8 mouse cellular contexts compared by ENCODE assay signal in the genomic region with DNA sequence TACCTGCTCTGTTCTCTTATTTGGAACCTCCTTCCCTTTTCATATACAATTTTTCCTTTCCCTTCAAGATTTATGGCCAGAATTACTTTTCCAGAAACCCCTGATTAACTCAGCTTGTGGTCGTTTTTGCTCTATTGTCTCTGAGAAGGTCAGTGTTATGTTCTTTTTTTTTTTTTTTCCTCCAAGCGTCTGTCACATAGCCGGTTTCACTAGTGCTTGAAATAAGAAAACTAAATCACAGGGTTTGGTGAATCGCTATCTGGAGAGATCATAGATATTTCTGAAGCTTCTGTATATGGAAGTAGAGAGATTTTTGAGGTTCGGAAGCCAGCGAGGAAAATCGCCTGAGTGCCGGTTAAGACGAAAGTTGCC. TPM values are rescaled to one million over a fixed set of nuclear protein-coding genes. Genes with fewer than 3 reads are reported as not detected.
DNase-seq lines count a peak whose midpoint lies in the region; ATAC-seq and TF ChIP-seq lines count a peak whose summit lies in the region.

No protein-coding gene starts in this region.

- H3K9ac ChIP-seq in lung, embryonic 14.5 days, result peak overlapping the region; percentile 89
- H3K9ac ChIP-seq in intestine, postnatal 0 days (ENCODE audit: low read depth, low read length), result peak overlapping the region; percentile 91
- peak overlapping the region; percentile 70; the same call in 1 of the 2 replicates for H3K9ac ChIP-seq in neural tube, embryonic 14.5 days (replicated peaks; ENCODE audit: low read depth, low read length)

- H3K4me2 ChIP-seq in lung, embryonic 14.5 days, result peak overlapping the region; percentile 55
- H3K4me2 ChIP-seq in intestine, postnatal 0 days (replicated peaks; ENCODE audit: low read depth), result peak overlapping the region; percentile 79
- peak overlapping the region; percentile 64 for H3K4me2 ChIP-seq in neural tube, embryonic 14.5 days (ENCODE audit: low read depth, low read length)

- H3K36me3 ChIP-seq in lung, embryonic 14.5 days (ENCODE audit: insufficient read depth), result peaks cover 29% of the 10 kb centered on the region
- H3K36me3 ChIP-seq in intestine, postnatal 0 days (ENCODE audit: control insufficient read depth, insufficient read depth), result peaks cover 9% of the 10 kb centered on the region
- peaks cover 14% of the 10 kb centered on the region for H3K36me3 ChIP-seq in neural tube, embryonic 14.5 days (ENCODE audit: control insufficient read depth, insufficient read depth, low read length)

- peak; percentile 5; the same call in 1 of the 2 replicates for ATAC-seq in lung, embryonic 14.5 days (ENCODE audit: insufficient read depth)
- 0 out of 2 replicates have a peak, but pooled peaks have one; percentile 1 for ATAC-seq in intestine, postnatal 0 days
- no peak for ATAC-seq in neural tube, embryonic 14.5 days (ENCODE audit: low read depth)

- under 1% methylated on average over 9 of the region's 9 CpGs for WGBS in lung, embryonic 14.5 days
- under 1% methylated on average over 9 of the region's 9 CpGs for WGBS in intestine, postnatal 0 days
- WGBS in neural tube, embryonic 14.5 days, result under 1% methylated on average over 9 of the region's 9 CpGs

- H3K27ac ChIP-seq in lung, embryonic 14.5 days (ENCODE audit: low read depth), result 0 out of 2 replicates have a peak overlapping the region, but pooled peaks have one; percentile 52
- H3K27ac ChIP-seq in embryonic fibroblast, embryonic 13.5 days (ENCODE audit: insufficient read depth, low read length), result peak overlapping the region; percentile 35
- H3K27ac ChIP-seq in intestine, postnatal 0 days (ENCODE audit: low read depth, low read length), result peak overlapping the region; percentile 97
- H3K27ac ChIP-seq in neural tube, embryonic 14.5 days (ENCODE audit: low read depth, low read length), result no peak overlapping the region

- no peaks in the 10 kb centered on the region; the same call in 1 of the 2 replicates for H3K4me1 ChIP-seq in lung, embryonic 14.5 days (ENCODE audit: insufficient read depth)
- peaks cover 5% of the 10 kb centered on the region for H3K4me1 ChIP-seq in embryonic fibroblast, embryonic 13.5 days (ENCODE audit: control insufficient read depth, insufficient read depth, low read length)
- H3K4me1 ChIP-seq in intestine, postnatal 0 days (replicated peaks; ENCODE audit: control insufficient read depth, insufficient read depth, low read length), result peaks cover 7% of the 10 kb centered on the region; the same call in 1 of the 2 replicates
- H3K4me1 ChIP-seq in neural tube, embryonic 14.5 days (ENCODE audit: control insufficient read depth, insufficient read depth, low read length), result peaks cover 9% of the 10 kb centered on the region

- H3K27me3 ChIP-seq in lung, embryonic 14.5 days (ENCODE audit: insufficient read depth, low read length), result no peaks in the 10 kb centered on the region
- H3K27me3 ChIP-seq in intestine, postnatal 0 days (replicated peaks; ENCODE audit: control insufficient read depth, insufficient read depth, low read length), result no peaks in the 10 kb centered on the region
- H3K27me3 ChIP-seq in neural tube, embryonic 14.5 days (ENCODE audit: control insufficient read depth, insufficient read depth, low read length), result no peaks in the 10 kb centered on the region

- no peak for TF ChIP-seq POLR2A in embryonic fibroblast, embryonic 13.5 days (IDR thresholded peaks at IDR 0.05; ENCODE audit: low read depth, low read length)

- no peak for DNase-seq in lung, embryonic 14.5 days
- no peak for DNase-seq in lung, postnatal 10 days
- DNase-seq in left cerebral cortex, adult 8-10 months (ENCODE audit: low spot score in 2 of 2), result no peak
- DNase-seq in adrenal gland, adult 8-10 months, result no peak
- DNase-seq in spleen, adult 18-20 months, result no peak

- no peaks in the 10 kb centered on the region for H3K9me3 ChIP-seq in lung, embryonic 14.5 days (ENCODE audit: low read depth, low read length)
- H3K9me3 ChIP-seq in intestine, postnatal 0 days (ENCODE audit: control insufficient read depth), result no peaks in the 10 kb centered on the region
- no peaks in the 10 kb centered on the region for H3K9me3 ChIP-seq in neural tube, embryonic 14.5 days (ENCODE audit: control insufficient read depth, low read length)

- H3K4me3 ChIP-seq in lung, embryonic 14.5 days (ENCODE audit: low read depth, low read length), result peak overlapping the region; percentile 95
- H3K4me3 ChIP-seq in embryonic fibroblast, embryonic 13.5 days (ENCODE audit: insufficient read depth, low read length), result peak overlapping the region; percentile 59
- H3K4me3 ChIP-seq in intestine, postnatal 0 days (ENCODE audit: low read depth, low read length), result peak overlapping the region; percentile 98
- peak overlapping the region; percentile 66 for H3K4me3 ChIP-seq in neural tube, embryonic 14.5 days (ENCODE audit: low read depth, low read length)

- no peak for TF ChIP-seq CTCF in lung, embryonic 14.5 days (IDR thresholded peaks at IDR 0.05; ENCODE audit: low read depth)
- no peak for TF ChIP-seq CTCF in embryonic fibroblast, embryonic 13.5 days (IDR thresholded peaks at IDR 0.05; ENCODE audit: borderline replicate concordance, insufficient read depth, low read length)
- no peak for TF ChIP-seq CTCF in intestine, postnatal 0 days (IDR thresholded peaks at IDR 0.05; ENCODE audit: low read depth)

RNA-seq across cellular contexts. Expression of a gene that starts 0.2 kb away (rescaled TPM):
- polyA plus RNA-seq in lung, embryonic 14.5 days (2014; fragmentation: Nextera tagmentation; extraction: Ambion mirVana), result 73.9 and 77.9 TPM in 2 replicates
- polyA plus RNA-seq in embryonic fibroblast, embryonic 13.5 days (2011; ENCODE audit: insufficient read length, low read depth, missing spikeins), result 125 and 141 TPM in 2 replicates
- polyA plus RNA-seq in intestine, postnatal 0 days (2015; fragmentation: Nextera tagmentation; extraction: Ambion mirVana), result 140 TPM in 2 replicates
- polyA plus RNA-seq in neural tube, embryonic 14.5 days (2014; fragmentation: Nextera tagmentation; extraction: Ambion mirVana), result 66.0 and 76.9 TPM in 2 replicates
- total RNA-seq in left cerebral cortex, adult 8-10 months (2022), result 10 to 100 TPM; 75.7 to 84.2 (median 81.7) TPM
- 100 to 1,000 TPM in 2 of 4 experiments, 10 to 100 TPM in 2; 90.4 to 172 (median 116) TPM for total RNA-seq in adrenal gland, adult 8-10 months (2022)

RNA-seq across cellular contexts. Expression of a gene that starts 46.6 kb away (rescaled TPM):
- 93.7 and 109 TPM in 2 replicates for polyA plus RNA-seq in lung, embryonic 14.5 days (2014; fragmentation: Nextera tagmentation; extraction: Ambion mirVana)
- 108 and 111 TPM in 2 replicates for polyA plus RNA-seq in embryonic fibroblast, embryonic 13.5 days (2011; ENCODE audit: insufficient read length, low read depth, missing spikeins)
- 74.1 and 80.0 TPM in 2 replicates for polyA plus RNA-seq in intestine, postnatal 0 days (2015; fragmentation: Nextera tagmentation; extraction: Ambion mirVana)
- polyA plus RNA-seq in neural tube, embryonic 14.5 days (2014; fragmentation: Nextera tagmentation; extraction: Ambion mirVana), result 200 and 215 TPM in 2 replicates
- total RNA-seq in left cerebral cortex, adult 8-10 months (2022), result 100 to 1,000 TPM; 183 to 204 (median 189) TPM
- total RNA-seq in adrenal gland, adult 8-10 months (2022), result 100 to 1,000 TPM; 115 to 151 (median 134) TPM
